Mouse (Mus musculus) ES-E14 (cell line): ENCODE measurements at regions not wholly inside any gene's neighbourhood (a gene's known extent, or its start where the extent isn't known, plus 50 kb on each side); places are given as distances from the start of the nearest gene placed in this dataset.

Experiments
- DNase-seq: peaks from one replicate; pipeline ENCODE4 v3.0.0-alpha.2; 2013; ENCODE audit warnings: low read depth, low spot score
- H3K27ac ChIP-seq: 2 replicates; pipeline ENCODE4 v1.5.1; 2012; ENCODE audit warnings: low read depth, mild to moderate bottlenecking, low read length, moderate library complexity, mixed read lengths; ENCODE audit not compliant: poor library complexity, insufficient read depth, severe bottlenecking
- H3K36me3 ChIP-seq: 2 replicates; pipeline ENCODE4 v1.6.1; 2012; ENCODE audit warnings: mild to moderate bottlenecking, low read length, moderate library complexity, mixed read lengths; ENCODE audit not compliant: control insufficient read depth, poor library complexity, insufficient read depth, severe bottlenecking
- H3K4me1 ChIP-seq, 2 experiments: fragments of 150-350 bp in 1 of 2; sonication (generic) in 1 of 2; 2 replicates each; pipeline ENCODE4 v1.6.1; 2012; ENCODE audit warnings: low read length in 2 of 2, mild to moderate bottlenecking in 1 of 2, mixed read lengths in 1 of 2; ENCODE audit not compliant: control insufficient read depth in 2 of 2, insufficient read depth in 2 of 2, poor library complexity in 1 of 2
- H3K4me3 ChIP-seq, 2 experiments: fragments of 150-350 bp in 1 of 2; sonication (generic) in 1 of 2; 2 replicates each; pipeline ENCODE4 v1.5.1; 2012; ENCODE audit warnings: low read length in 2 of 2, low read depth in 1 of 2, mild to moderate bottlenecking in 1 of 2, mixed read lengths in 1 of 2; ENCODE audit not compliant: insufficient read depth in 1 of 2, poor library complexity in 1 of 2, severe bottlenecking in 1 of 2
- H3K9ac ChIP-seq: 2 replicates; pipeline ENCODE4 v1.6.1; 2012; ENCODE audit warnings: low read depth, mild to moderate bottlenecking, low read length, mixed read lengths; ENCODE audit not compliant: poor library complexity, insufficient read depth, severe bottlenecking
- H3K9me3 ChIP-seq: fragments of 150-350 bp; sonication (generic); 2 replicates; pipeline ENCODE4 v1.6.1; 2012; ENCODE audit warnings: low read depth, mild to moderate bottlenecking, low read length; ENCODE audit not compliant: control insufficient read depth, insufficient read depth
- CHD2 ChIP-seq: IDR thresholded peaks from 2 replicates; pipeline ENCODE4 v1.6.1; 2014; ENCODE audit warnings: mild to moderate bottlenecking, low read depth, low read length, inconsistent platforms
- HCFC1 ChIP-seq: IDR thresholded peaks from 2 replicates; pipeline ENCODE4 v1.6.1; 2012; ENCODE audit warnings: low read length, inconsistent platforms, borderline replicate concordance; ENCODE audit not compliant: insufficient read depth
- MAFK ChIP-seq: IDR thresholded peaks from 2 replicates; pipeline ENCODE4 v1.6.1; 2014; ENCODE audit warnings: mild to moderate bottlenecking, low read depth, low read length, inconsistent platforms; ENCODE audit not compliant: insufficient read depth
- ZC3H11A ChIP-seq: IDR thresholded peaks from 2 replicates; pipeline ENCODE4 v1.6.1; 2012; ENCODE audit warnings: low read depth, mild to moderate bottlenecking, inconsistent platforms, low read length, borderline replicate concordance
- ZNF384 ChIP-seq: IDR thresholded peaks from 2 replicates; pipeline ENCODE4 v1.6.1; 2012; ENCODE audit warnings: low read depth, low read length, inconsistent platforms
- in situ Hi-C, 2 experiments: fragments of 600-800 bp; cut with MboI; formaldehyde crosslinking; loops; one replicate each; pipeline ENCODE4 v1.15.1; 2025; ENCODE audit warnings: low sequenced_read_pairs in 2 of 2, inconsistent platforms in 1 of 2; ENCODE audit not compliant: unreplicated experiment in 2 of 2

- TF ChIP-seq ZC3H11A: no peak
- no peak for TF ChIP-seq HCFC1
- Histone ChIP-seq H3K9me3 (peaks cover 9% of the 10 kb centered on the region), H3K27ac (no peak overlapping the region), H3K4me1 (no peaks in the 10 kb centered on the region), H3K36me3 (no peaks in the 10 kb centered on the region), H3K9ac (no peak overlapping the region), H3K4me3 (no peak overlapping the region)
- in situ Hi-C loops: no loop called here
- no peak for DNase-seq
Observed at GRCm38 (mm10) chr11:111215006-111215405, 149.0 kb downstream of the Kcnj2 start.

- in situ Hi-C loops: no loop called here
- no peaks in the 10 kb centered on the region for H3K4me1 ChIP-seq
- no peak for TF ChIP-seq ZC3H11A
- TF ChIP-seq CHD2: no peak
- no peak for TF ChIP-seq HCFC1
- TF ChIP-seq MAFK: no peak
- no peak for TF ChIP-seq ZNF384
- H3K27ac ChIP-seq: no peak overlapping the region
- peaks cover 4% of the 10 kb centered on the region; the same call in 1 of the 2 replicates for H3K9me3 ChIP-seq
- no peak for DNase-seq
- H3K9ac ChIP-seq: no peak overlapping the region
- H3K36me3 ChIP-seq: no peaks in the 10 kb centered on the region
- H3K4me3 ChIP-seq: no peak overlapping the region
Observed at GRCm38 (mm10) chr11:111223834-111224233, 157.9 kb downstream of the Kcnj2 start.

DNA sequence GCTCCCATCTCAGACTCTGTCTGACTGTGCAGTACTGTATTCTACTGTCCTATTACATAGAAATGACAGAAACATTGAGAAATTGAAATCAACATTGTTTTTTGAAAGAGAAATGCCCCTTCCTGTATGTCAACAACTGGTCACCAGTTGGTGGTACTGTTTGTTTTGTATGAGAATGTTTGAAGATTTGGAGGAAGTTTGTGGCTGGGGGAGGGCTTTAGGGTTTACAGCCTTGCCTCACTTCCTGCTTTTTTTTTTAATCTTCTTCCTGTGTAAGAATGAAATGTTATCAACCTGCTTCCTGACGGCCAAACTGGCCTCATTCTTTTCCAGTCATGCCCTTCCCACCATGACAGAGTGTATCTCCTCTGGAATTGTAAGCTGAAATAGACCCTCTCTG is 161.3 kb downstream of the Kcnj2 start:
- Histone ChIP-seq H3K27ac (no peak overlapping the region), H3K36me3 (no peaks in the 10 kb centered on the region), H3K9ac (no peak overlapping the region), H3K9me3 (peaks cover 4% of the 10 kb centered on the region; the same call in 1 of the 2 replicates), H3K4me3 (no peak overlapping the region), H3K4me1 (no peaks in the 10 kb centered on the region)
- no peak for DNase-seq
- TF ChIP-seq ZNF384 (no peak), HCFC1 (no peak), CHD2 (no peak), ZC3H11A (no peak), MAFK (no peak)
- in situ Hi-C loops: no loop called here

- Histone ChIP-seq H3K4me1 (no peaks in the 10 kb centered on the region), H3K27ac (no peak overlapping the region), H3K9me3 (no peaks in the 10 kb centered on the region), H3K9ac (no peak overlapping the region), H3K4me3 (no peak overlapping the region), H3K36me3 (no peaks in the 10 kb centered on the region)
- DNase-seq: no peak
- TF ChIP-seq ZNF384 (no peak), MAFK (no peak), HCFC1 (no peak), ZC3H11A (no peak), CHD2 (no peak)
- in situ Hi-C loops: no loop called here
Observed at GRCm38 (mm10) chr11:111236741-111237140, 170.8 kb downstream of the Kcnj2 start.

- no peak overlapping the region for H3K27ac ChIP-seq
- in situ Hi-C loops: no loop called here
- DNase-seq: no peak
- no peak overlapping the region for H3K9ac ChIP-seq
- H3K4me1 ChIP-seq: no peaks in the 10 kb centered on the region
- no peak overlapping the region for H3K4me3 ChIP-seq
- no peak for TF ChIP-seq ZNF384
- no peaks in the 10 kb centered on the region for H3K36me3 ChIP-seq
- no peaks in the 10 kb centered on the region for H3K9me3 ChIP-seq
Observed at GRCm38 (mm10) chr11:111239784-111240183, 173.8 kb downstream of the Kcnj2 start.
